Mouse (Mus musculus): Measurements from ENCODE around the gene Olfr704.
"Not testable (repeated sequence)": the region's sequence is repeated elsewhere in the genome, so short reads cannot be mapped to it uniquely, and the experiment has no call there.

The Olfr704 gene

DNA sequence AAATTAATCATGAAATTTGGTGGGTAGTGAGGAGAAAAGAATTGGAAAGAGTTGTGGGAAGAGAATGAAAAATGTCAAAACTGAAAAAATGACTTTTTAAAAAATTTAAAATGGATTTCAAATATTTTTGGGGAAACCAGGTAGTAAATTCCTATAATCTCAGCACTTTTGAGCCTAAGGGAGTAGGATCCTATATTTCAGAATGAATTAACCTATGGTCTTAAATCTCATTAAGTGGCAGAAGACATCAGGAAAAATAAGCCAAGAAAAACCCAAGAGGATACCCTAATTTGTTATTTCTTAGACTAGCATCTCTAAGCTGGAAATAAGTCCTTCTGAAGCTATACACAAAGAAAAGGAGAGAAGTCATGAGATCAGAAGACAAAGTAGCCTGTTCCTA, at the start of gene Olfr704:
Gene Olfr704, plus strand, starts transcription at position 301 of the 400 bp plus-strand sequence.
- no peak for DNase-seq

- no peak for DNase-seq
Observed at GRCm38 (mm10) chr7:106813829-106814228, 49.2 kb upstream of the Olfr704 start, which contains the start of gene Olfr701. Gene Olfr701, plus strand, starts transcription at chr7:106814129.

DNA sequence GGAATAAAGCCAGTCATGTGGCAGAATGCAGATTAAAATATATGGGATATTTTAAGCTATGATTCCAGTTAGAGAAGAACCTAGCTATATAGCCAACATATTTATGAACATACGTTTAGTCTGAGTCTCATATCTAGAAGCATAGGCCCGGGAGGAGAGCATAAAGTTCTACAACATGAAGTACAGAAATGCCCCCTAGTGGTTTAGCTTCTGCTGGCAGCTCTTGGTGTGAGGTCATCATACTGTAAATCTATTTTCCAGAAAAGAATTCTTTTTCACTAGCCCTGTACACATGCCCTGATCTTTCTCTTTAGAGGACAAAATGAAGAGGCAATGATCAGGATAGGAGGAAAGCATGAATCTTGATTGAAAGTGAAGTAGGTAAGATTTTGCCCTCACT, 47.2 kb upstream of the Olfr704 start:
- DNase-seq = no peak

DNA sequence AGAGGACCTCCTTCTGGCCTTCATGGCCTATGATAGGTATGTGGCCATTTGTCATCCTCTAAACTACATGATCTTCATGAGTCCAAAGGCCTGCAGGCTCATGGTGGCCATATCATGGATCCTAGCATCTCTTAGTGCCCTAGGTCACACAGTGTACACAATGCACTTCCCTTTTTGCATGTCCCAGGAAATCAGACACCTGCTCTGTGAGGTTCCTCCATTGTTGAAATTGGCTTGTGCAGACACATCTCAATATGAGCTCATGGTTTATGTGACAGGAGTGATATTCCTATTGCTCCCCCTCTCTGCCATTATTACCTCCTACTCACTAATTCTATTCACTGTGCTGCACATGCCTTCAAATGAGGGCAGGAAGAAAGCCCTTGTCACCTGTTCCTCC, 44.6 kb upstream of the Olfr704 start:
- no peak for DNase-seq

- DNase-seq = no peak
Observed at GRCm38 (mm10) chr7:106833793-106834192, 29.2 kb upstream of the Olfr704 start, which contains the start of gene Olfr702. Gene Olfr702, minus strand, starts transcription at chr7:106833893.

DNA sequence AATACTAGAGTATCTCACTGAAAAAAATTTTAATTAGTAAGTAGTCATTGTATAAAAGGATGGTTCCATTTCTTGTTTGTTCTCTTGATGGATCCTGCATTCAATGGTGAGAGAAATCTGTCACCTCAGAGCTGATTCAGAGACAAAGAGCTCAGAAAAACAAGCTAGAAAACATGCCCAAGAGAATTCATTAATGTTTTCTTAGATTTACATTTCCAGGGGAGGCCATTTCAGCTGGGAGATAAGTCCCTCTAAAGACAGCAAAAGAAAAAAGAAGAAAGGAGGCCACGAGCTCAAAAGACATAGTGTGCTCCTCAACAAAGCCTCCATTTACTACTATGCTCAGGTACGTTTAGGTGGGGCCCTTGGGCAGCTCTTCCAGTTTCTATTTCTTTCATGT, 19.9 kb upstream of the Olfr704 start, which contains the start of gene Olfr703:
Gene Olfr703, plus strand, starts transcription at position 301 of the 400 bp plus-strand sequence.
- no peak for DNase-seq

DNA sequence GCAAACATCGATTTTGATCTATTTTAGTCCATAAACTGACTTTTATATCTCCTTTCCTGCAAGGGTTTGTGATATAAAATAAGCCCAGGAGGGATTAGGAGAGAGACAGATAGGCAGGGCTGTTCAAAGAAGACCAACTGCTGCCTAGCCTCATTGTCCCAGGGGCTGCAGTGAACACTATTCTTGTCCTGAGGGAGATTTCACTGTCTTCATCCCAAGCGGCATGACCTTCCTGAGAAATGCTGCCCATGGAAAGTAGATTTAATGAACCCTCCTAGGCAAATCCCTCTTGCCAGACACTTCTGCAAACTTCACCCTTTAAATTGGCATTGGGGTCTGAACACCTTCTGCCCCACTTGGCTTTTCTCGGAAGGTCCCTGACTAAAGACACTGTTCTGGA, 13.8 kb downstream of the Olfr704 start, which contains the start of gene Olfr705:
Gene Olfr705, minus strand, starts transcription at position 101 of the 400 bp plus-strand sequence.
- no peak for DNase-seq

DNA sequence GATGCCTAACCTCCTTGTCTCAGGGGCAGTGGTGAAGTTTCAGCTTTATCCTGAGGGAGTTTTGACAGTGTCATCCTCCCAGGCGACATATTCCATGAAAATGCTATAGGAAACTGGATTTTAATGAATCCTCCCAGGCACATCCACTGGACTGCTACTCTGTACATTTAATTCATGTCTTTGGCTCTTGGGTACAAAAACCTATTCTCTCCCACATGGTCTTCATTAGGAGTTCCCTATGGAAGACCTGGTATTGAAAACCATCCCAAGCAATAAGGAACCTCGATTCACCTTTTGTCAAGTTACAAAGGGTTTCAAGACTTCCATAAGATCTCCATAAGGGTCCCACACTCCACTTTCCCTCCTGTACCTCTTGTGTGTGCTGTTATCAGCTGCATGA, 25.1 kb downstream of the Olfr704 start, which contains the start of gene Olfr706:
Gene Olfr706, minus strand, starts transcription at position 101 of the 400 bp plus-strand sequence.
- no peak for DNase-seq

DNA sequence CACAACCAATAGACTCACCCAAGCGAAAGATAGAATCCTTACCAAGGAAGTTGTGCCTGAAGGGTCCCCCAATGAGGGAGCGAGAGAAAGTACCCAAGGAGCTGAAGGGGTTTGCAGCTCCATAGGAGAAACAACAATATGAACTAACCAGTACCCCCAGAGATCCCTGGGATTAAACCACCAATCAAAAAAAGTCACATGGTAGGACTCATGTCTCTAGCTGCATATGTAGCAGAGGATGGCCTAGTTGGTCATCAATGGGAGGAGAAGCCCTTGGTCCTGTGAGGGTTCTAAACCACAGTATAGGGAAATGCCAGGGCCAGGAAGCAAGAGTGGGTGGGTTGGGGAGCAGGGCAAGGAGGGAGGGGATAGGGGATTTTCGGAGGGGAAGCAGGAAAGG, 38.2 kb downstream of the Olfr704 start, which contains the start of gene Olfr707:
Gene Olfr707, minus strand, starts transcription at position 101 of the 400 bp plus-strand sequence.
- DNase-seq = not testable (repeated sequence)

GRCm38 (mm10) chr7:106907676-106908075, 44.7 kb downstream of the Olfr704 start, which contains the start of gene Olfr1532-ps1:
Gene Olfr1532-ps1, plus strand, starts transcription at chr7:106908001.
- DNase-seq = no peak

Data from cerebellum, postnatal 25 days (tissue).